Mouse (Mus musculus) liver, embryonic 15.5 days (tissue): ENCODE data around the gene Mphosph6. TPM values are rescaled to one million over a fixed set of nuclear protein-coding genes. Genes with fewer than 3 reads are reported as not detected.

Experiments used
- polyA plus RNA-seq: library from polyadenylated mRNA; unstranded; fragments of >200 nt; fragmentation: Nextera tagmentation; extraction: Ambion mirVana; gene quantifications from 2 replicates; pipeline ENCODE4 v1.2.1, GENCODE M21; 2015

Mphosph6 gene
- polyA plus RNA-seq, 1 experiment from 2014 or later, result 28.4 TPM

Other genes with a start within 250 kb of the Mphosph6 start
- gene Sdr42e1, start 128.3 kb downstream of the Mphosph6 start, polyA plus RNA-seq, result 2.0 and 3.4 TPM in 2 replicates
- 74.4 and 82.5 TPM in 2 replicates for gene Hsd17b2, start 100.0 kb downstream of the Mphosph6 start, polyA plus RNA-seq